Mouse (Mus musculus): ENCODE measurements at regions not wholly inside any gene's neighbourhood (a gene's known extent, or its start where the extent isn't known, plus 50 kb on each side); places are given as distances from the start of the nearest gene placed in this dataset.

DNA sequence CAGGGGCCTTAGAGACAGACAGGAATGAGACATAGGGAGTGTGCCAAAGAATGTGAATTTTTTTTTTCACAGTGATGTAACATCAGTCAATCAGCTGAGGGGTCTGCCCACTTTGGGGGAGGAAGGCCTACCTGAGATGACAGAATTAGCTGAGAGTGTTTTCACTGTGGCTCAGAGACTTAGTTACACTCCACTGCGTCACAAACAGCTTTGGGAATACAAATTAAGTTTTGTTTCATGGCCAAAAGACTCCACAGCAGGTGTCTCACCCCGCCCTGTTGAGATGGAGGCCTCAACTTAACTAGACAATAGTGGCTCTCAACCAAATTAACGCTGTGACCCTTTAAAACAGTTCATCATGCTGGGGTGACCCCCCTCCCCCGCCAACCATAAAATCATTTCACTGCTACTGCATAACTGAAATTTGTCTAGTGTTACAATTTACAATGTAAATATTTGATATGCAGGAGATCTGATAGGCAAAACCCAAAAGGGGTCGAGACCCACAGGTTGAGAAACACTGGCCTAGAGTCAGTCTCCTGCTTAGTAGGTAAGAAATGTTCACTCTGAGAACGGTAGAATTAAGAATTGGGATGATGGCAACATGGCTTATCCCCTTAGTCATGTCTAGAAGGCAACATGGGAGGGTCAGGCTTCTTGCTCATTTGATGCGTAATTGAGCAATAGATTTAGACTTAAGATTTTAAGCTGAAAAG is 184.3 kb downstream of the Katnal1 start:
- Histone ChIP-seq H3K4me3 (replicated peaks; ENCODE audit: low read length) (peak overlapping the region; percentile 0; the same call in 1 of the 2 replicates), H3K27me3 (ENCODE audit: insufficient read depth, low read length) (no peaks in the 10 kb centered on the region), H3K9me3 (ENCODE audit: low read length) (peaks cover 22% of the 10 kb centered on the region), H3K36me3 (ENCODE audit: insufficient read depth, low read length) (peaks cover 12% of the 10 kb centered on the region; the same call in 1 of the 2 replicates), H3K4me1 (replicated peaks; ENCODE audit: low read depth, low read length) (peaks cover 90% of the 10 kb centered on the region)
- TF ChIP-seq CTCF (conservative IDR thresholded peaks at IDR 0.05; ENCODE audit: low read length) (no peak), NANOG (IDR thresholded peaks at IDR 0.05; ENCODE audit: borderline replicate concordance, low read length) (peak; percentile 88)

DNA sequence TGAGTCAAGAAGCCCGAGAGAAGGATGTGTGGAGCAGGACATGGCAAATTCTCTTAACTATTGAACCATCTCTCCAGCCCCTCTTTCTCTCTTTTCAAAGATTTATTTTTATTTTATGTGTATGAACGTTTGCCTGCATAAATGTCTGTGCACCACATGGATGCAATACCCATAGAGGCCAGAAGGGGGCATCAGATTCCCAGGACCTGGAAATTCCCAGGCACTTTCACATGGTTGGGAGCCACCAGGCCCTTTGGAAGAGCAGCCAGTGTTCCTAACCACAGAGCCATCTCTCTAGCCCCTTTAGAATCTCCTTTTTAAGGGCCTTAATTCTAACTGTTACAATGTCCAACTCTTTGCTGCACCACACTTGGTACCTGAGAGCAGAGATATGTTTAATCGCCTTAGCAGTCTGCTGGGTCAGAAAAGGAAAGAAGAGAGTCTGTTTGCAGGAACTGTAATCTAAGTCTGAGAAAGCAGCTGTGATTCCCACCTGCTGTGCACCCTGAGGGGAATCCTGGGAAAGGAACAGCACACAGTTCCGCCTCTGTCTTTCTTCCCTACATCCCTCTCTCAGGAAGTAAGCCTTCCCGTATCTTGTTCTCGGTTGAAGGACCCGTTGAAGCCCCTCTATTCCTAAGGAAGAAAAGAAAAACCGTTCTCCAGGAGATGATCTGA is 186.8 kb downstream of the Katnal1 start:
- Histone ChIP-seq H3K4me3 (replicated peaks; ENCODE audit: low read length) (peak overlapping the region; percentile 73), H3K4me1 (replicated peaks; ENCODE audit: low read depth, low read length) (peaks cover 89% of the 10 kb centered on the region), H3K27me3 (ENCODE audit: insufficient read depth, low read length) (no peaks in the 10 kb centered on the region), H3K36me3 (ENCODE audit: insufficient read depth, low read length) (peaks cover 12% of the 10 kb centered on the region; the same call in 1 of the 2 replicates), H3K9me3 (ENCODE audit: low read length) (peaks cover 22% of the 10 kb centered on the region)
- TF ChIP-seq NANOG (IDR thresholded peaks at IDR 0.05; ENCODE audit: borderline replicate concordance, low read length), result no peak
- peak; percentile 97 for TF ChIP-seq CTCF (conservative IDR thresholded peaks at IDR 0.05; ENCODE audit: low read length)

DNA sequence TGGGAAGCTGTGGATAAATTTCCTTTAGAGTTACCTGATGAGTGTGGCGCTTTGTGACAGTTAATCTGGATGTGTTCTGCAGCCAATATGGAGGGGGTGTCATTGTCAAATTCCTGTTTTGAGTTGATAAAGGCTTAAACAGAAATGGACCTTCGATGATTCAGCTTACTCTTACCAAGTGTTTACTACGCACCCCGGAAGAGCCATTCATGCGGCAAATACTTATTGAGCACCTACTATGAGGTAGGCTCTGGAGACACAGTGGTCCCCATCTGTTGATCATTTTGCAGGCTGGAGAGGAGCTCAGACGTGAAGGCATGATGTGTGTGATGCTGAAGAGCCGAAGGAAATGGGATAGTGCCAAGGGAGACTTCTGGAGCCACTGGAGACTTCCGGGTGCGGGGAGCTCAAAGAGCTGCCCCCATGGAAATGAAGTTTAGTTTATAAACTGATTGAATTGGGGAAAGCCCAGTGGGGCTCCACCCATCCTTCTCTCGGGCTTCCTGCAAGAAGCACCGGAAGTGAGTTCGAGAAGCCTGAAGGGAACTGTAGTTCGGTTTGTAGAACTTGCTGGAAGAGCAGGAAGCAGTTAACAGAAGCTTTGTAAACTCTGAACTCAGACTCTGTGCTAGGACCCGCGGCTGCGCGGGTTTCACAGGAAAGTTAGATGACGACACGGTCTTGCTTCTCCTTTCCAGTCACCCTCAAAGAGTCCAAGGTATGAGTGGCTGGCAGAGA is 187.7 kb downstream of the Katnal1 start:
- peaks cover 22% of the 10 kb centered on the region for H3K9me3 ChIP-seq (ENCODE audit: low read length)
- H3K4me3 ChIP-seq (replicated peaks; ENCODE audit: low read length), result peak overlapping the region; percentile 73
- H3K36me3 ChIP-seq (ENCODE audit: insufficient read depth, low read length), result peaks cover 12% of the 10 kb centered on the region; the same call in 1 of the 2 replicates
- H3K27me3 ChIP-seq (ENCODE audit: insufficient read depth, low read length), result no peaks in the 10 kb centered on the region
- no peak for TF ChIP-seq NANOG (IDR thresholded peaks at IDR 0.05; ENCODE audit: borderline replicate concordance, low read length)
- no peak for TF ChIP-seq CTCF (conservative IDR thresholded peaks at IDR 0.05; ENCODE audit: low read length)
- TF ChIP-seq POU5F1 (IDR thresholded peaks at IDR 0.05; ENCODE audit: borderline replicate concordance, low read length), result no peak
- H3K4me1 ChIP-seq (replicated peaks; ENCODE audit: low read depth, low read length), result peaks cover 86% of the 10 kb centered on the region

DNA sequence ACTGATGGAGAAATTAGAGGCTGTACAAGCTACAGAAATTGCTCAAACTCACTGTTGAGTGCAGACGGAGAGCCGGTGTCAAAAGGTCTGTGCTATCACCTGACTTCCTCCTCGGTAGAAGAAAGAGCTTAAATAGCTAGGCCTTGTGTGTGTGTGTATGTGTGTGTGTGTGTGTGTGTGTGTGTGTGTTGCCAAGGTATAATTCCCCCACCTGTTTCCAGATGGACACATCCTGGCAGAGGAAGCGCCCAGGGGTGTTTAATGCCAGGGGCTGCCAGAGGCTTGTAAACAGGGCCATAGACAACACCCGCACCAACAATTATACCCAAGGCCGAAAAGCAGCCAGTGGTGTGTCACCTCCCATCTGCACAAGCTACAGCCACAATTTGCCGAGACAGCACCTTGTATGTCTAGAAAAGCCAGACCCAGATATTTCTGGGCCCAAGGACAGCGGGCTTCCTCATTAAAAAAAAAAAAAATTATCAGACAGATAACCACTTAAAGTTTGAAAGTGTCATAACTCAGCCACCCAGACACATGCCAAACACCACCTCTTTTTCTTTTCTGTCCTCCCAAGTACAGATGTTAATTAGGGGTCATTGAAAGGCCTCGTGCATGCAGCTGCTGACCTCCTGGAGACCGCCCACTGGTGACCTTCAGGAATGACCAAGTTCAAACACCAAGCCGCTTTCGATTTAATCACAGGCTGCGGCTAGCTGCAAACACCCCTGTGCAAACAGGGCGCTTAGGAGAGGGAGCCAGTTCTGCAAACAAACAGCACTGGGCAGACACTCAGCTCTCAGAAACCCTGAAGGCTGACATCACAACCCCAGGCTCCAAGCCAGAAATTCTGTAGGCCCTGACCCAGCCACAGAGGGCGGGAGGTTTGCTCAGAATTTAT is 188.0 kb upstream of the Ubl3 start:
- TF ChIP-seq CTCF (conservative IDR thresholded peaks at IDR 0.05; ENCODE audit: low read length) (no peak), POU5F1 (IDR thresholded peaks at IDR 0.05; ENCODE audit: borderline replicate concordance, low read length) (no peak), NANOG (IDR thresholded peaks at IDR 0.05; ENCODE audit: borderline replicate concordance, low read length) (no peak)
- Histone ChIP-seq H3K36me3 (ENCODE audit: insufficient read depth, low read length) (peaks cover 12% of the 10 kb centered on the region; the same call in 1 of the 2 replicates), H3K27me3 (ENCODE audit: insufficient read depth, low read length) (no peaks in the 10 kb centered on the region)

DNA sequence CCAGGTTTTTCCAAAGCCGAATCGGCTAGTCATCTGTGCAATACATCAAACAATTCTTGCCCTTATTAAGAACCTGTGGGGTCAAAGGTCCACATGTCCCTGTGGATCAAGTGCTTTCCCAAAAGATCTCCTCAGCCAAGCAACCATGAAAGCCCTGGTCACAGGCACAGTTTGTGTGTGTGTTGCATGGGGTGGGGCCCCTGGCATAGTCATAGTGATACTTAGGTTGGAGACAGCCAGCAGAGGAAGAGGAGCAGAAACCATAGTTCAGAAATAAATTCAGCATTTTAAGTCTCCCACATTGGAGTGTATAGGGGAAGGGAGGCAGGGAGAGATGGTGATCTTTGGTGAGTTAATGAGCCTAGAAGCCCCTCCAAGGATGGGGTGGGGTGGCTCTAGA is 187.1 kb upstream of the Ubl3 start:
- peaks cover 12% of the 10 kb centered on the region; the same call in 1 of the 2 replicates for H3K36me3 ChIP-seq (ENCODE audit: insufficient read depth, low read length)
- H3K27me3 ChIP-seq (ENCODE audit: insufficient read depth, low read length), result no peaks in the 10 kb centered on the region
- H3K4me1 ChIP-seq (replicated peaks; ENCODE audit: low read depth, low read length), result peaks cover 70% of the 10 kb centered on the region
- TF ChIP-seq NANOG (IDR thresholded peaks at IDR 0.05; ENCODE audit: borderline replicate concordance, low read length), result no peak
- no peak for TF ChIP-seq POU5F1 (IDR thresholded peaks at IDR 0.05; ENCODE audit: borderline replicate concordance, low read length)
- TF ChIP-seq CTCF (conservative IDR thresholded peaks at IDR 0.05; ENCODE audit: low read length), result no peak
- peaks cover 30% of the 10 kb centered on the region for H3K9me3 ChIP-seq (ENCODE audit: low read length)
- H3K4me3 ChIP-seq (replicated peaks; ENCODE audit: low read length), result peak overlapping the region; percentile 73

More for the DNA sequence above, 188.0 kb upstream of the Ubl3 start:
- Histone ChIP-seq H3K4me3 (replicated peaks; ENCODE audit: low read length) (peak overlapping the region; percentile 73), H3K4me1 (replicated peaks; ENCODE audit: low read depth, low read length) (peaks cover 78% of the 10 kb centered on the region), H3K9me3 (ENCODE audit: low read length) (peaks cover 26% of the 10 kb centered on the region)

DNA sequence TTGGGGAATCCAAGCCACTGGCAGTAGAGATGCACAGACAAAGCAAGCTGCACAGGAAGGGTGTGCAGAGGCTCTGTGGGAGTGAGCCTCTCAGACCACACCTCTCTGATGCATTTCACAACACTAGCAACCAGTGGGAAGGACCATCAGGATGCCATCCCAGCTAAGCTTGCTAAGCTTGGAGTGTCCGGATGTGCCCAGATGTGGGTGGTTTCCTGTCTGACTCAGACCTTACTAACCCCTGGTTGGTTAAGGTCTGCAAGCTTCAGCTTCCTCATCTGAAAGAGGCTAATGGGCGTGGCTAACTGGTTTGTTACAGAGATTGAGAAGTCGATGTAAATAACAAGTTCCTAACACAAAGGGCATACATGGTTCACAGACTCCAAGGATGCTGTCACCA is 186.6 kb upstream of the Ubl3 start:
- Histone ChIP-seq H3K27me3 (ENCODE audit: insufficient read depth, low read length) (no peaks in the 10 kb centered on the region), H3K4me3 (replicated peaks; ENCODE audit: low read length) (peak overlapping the region; percentile 73), H3K9me3 (ENCODE audit: low read length) (peaks cover 28% of the 10 kb centered on the region), H3K4me1 (replicated peaks; ENCODE audit: low read depth, low read length) (peaks cover 65% of the 10 kb centered on the region), H3K36me3 (ENCODE audit: insufficient read depth, low read length) (peaks cover 11% of the 10 kb centered on the region; the same call in 1 of the 2 replicates)
- TF ChIP-seq POU5F1 (IDR thresholded peaks at IDR 0.05; ENCODE audit: borderline replicate concordance, low read length), result no peak
- TF ChIP-seq CTCF (conservative IDR thresholded peaks at IDR 0.05; ENCODE audit: low read length), result no peak
- TF ChIP-seq NANOG (IDR thresholded peaks at IDR 0.05; ENCODE audit: borderline replicate concordance, low read length), result no peak

DNA sequence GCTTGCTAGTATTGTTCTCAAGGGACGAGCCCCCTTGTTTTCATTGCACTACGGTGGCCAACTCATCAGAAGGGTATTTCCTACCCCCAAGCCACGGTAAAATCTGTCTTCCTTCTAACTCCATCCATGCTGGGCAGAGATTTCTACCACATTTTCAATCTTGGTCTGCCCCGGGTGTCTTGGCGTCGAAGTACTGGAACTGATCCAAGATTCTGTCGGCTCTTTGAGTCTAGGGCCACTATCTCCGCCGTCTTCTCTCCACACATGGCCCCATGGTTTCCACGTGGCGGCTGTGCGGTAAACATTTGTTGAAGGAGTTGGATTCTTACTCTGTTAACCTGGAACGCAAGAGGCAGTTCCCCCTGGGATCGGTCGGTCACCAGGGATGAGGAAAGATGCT is 177.0 kb upstream of the Ubl3 start:
- no peak for TF ChIP-seq NANOG (IDR thresholded peaks at IDR 0.05; ENCODE audit: borderline replicate concordance, low read length)
- TF ChIP-seq POU5F1 (IDR thresholded peaks at IDR 0.05; ENCODE audit: borderline replicate concordance, low read length), result no peak
- no peak for TF ChIP-seq CTCF (conservative IDR thresholded peaks at IDR 0.05; ENCODE audit: low read length)
- Histone ChIP-seq H3K27me3 (ENCODE audit: insufficient read depth, low read length) (no peaks in the 10 kb centered on the region), H3K4me3 (replicated peaks; ENCODE audit: low read length) (no peak overlapping the region), H3K36me3 (ENCODE audit: insufficient read depth, low read length) (no peaks in the 10 kb centered on the region), H3K9me3 (ENCODE audit: low read length) (peaks cover 4% of the 10 kb centered on the region; the same call in 1 of the 2 replicates), H3K4me1 (replicated peaks; ENCODE audit: low read depth, low read length) (peaks cover 70% of the 10 kb centered on the region)

Measured in E14TG2a.4 (cell line).